Mouse (Mus musculus) lung, adult 18-20 months (tissue): ENCODE measurements around the gene Adprhl1.

ENCODE experiments used
- DNase-seq, 2 experiments: peaks; one replicate each; pipeline ENCODE4 v3.0.0; 2022; ENCODE audit warnings: mixed read lengths in 2 of 2

The Adprhl1 gene

DNA sequence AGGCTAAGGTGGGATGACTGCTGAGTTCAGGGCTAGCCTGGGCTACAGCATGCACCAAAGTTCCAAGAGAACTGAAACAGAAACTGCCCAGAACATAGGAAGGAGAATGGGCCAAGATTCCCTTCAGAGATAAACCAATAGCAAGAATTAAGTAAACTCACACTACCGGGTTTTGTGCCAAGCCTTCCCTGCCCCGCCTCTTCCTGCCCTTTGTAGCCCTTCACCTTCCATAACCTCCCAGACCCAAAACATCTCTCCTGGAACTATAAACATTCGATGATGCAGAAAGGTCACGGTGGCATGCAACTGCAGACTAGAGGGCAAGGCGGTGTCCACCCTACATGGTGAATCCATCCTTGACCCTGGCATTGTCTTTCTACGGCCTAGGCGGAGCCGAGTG, 63.7 kb downstream of the Adprhl1 start:
- peak; percentile 76 to 84 for DNase-seq

DNA sequence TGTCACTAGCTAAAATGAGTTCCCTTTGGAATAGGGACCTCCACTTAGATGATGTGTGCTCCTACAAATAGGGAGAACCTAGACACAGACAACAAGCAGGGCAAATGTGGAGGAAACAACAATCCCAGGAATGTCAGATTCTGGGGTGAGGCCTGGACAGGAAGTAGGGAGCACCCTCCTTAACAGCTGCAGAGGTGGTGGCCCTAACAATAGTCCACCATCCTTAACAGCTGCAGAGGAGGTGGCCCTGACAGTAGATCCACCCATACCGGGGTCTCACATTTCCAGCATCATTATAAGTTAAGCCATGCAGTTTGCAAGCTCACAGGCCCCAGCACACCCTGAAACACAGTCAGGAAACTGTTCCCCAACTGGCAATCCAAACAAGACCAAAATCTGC, 65.1 kb downstream of the Adprhl1 start:
- no peak for DNase-seq

DNA sequence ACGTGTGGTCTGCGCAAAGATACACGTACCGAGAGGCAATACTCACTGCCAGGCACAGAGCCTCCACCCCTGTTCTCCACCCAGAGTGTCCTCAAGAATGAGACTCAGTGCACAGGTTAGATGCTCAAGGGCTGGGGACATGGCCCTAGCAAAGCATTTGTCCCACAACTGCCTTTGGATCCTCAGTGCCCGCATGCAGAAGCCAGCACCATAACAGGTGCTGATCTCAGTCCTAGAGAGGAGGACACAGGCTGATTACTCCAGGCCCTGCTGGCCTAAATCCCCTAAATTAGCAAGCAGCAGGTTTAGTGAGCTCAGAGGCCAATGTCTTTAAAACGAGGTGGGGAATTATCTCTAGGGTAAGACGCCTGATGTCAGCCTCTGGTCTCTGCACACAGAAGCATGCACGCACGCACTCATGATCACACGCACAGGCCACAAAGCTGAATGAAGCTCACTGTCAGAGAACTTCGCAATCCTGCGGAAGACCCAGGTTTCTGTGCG, 65.9 kb downstream of the Adprhl1 start:
- no peak for DNase-seq

DNA sequence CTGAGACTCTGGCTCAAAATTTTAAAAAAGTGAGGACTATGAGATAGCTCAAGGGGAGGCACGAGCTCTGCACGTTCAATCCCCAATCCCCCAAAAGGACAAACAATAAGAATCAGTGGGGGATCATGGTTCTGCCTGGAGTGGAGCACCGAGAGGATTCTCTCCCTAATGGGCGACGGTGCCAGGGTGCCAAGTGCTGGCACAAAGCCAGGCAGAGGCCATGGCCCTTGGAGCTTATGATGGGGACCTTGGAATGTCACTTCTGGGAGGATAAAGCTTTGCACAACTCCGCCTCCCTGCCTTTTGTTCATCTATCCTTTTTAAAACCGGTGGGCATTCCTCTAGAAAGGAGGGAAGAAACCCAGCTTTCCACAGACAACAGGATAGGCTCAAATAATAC, 66.3 kb downstream of the Adprhl1 start:
- no peak for DNase-seq

DNA sequence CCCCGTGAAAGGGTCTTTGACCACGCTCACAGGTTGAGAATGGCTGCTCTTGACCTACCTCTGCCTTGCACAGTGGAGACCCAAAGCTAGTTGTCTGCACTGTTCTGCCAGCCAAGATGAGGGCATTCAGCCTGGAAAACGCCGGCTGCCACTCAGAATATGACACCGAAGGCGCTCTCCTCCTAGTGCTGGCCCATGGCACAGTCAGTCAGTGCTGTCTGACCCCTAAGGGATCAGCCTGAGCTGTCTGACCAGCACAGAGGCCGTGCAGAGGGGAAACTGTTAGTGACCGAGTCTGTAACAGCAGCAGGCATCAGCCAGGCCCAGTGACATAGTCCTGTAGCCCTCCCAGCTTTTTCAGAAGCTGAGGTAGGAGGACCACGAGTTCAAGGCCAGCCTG, 66.7 kb downstream of the Adprhl1 start:
- no peak for DNase-seq

DNA sequence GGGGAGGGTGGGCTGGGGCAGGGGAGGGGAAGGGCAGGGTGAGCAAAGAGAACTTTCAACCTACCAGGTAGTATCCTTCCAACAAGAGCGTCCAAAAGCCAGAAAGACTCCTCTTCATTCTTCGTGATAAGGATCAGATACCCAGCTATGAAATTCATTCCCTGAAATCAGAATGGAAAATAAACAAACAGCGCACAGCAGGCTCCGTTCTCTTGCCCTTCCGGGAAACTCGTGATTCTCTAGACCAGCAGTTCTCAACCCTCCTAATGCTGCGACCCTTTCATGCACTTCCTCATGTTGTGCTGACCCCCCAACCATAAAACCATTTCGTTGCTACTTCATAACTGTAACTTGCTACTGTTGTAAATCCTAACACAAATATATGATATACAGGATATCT, 67.1 kb downstream of the Adprhl1 start:
- DNase-seq, result peak in 1 of 2 experiments; percentile 37

DNA sequence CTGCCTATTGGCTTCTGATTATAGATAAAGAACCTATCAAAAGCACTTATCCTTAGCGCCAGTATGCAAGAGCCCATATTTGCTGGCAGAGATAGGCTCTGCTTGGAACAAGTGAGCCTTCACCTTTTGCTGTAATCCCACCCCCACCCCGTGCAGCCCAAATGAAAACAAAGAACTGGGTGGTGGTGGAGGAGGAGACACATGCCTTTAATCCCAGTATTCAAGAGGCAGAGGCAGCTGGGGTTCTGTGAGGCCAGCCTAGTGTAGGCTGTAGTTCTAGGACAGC, 72.3 kb downstream of the Adprhl1 start:
- DNase-seq, result no peak

DNA sequence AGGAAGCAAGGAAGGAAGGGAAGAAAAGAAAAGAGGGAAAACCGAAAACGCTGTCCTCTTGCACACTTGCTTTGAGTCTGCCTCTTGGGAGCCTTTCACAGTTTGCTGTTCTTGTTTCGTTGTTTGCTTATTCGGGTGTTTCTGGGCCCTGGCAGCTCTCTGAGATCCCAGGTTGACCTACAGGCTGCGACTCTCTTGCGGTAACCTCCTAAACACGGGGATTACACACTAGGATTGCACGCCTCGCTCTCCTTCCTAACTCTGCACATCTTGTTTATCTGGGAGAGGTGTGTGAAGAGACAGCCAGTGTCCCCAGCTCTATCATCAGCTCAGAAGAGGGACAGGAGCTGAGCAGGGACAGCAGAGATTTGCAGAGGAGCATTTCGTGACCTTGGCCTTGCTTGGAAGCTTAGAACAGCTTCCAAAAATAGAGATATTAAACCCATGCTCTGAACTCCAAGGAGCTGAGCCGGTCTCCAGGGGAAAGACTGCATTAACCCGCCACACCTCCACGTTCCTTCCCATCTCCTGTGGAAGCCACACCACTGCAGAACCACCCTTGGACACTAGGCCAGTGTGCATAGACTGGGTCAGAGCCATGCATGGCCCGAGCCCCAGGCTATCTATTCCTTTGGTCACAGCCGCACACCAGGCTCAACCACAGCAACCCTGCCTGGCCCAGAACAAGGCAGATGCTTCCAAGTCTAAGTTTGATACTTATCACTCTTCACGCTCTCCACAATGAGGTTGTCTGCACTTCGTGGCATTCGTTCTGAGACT, 72.9 kb downstream of the Adprhl1 start:
- peak in 1 of 2 experiments; percentile 18 for DNase-seq

DNA sequence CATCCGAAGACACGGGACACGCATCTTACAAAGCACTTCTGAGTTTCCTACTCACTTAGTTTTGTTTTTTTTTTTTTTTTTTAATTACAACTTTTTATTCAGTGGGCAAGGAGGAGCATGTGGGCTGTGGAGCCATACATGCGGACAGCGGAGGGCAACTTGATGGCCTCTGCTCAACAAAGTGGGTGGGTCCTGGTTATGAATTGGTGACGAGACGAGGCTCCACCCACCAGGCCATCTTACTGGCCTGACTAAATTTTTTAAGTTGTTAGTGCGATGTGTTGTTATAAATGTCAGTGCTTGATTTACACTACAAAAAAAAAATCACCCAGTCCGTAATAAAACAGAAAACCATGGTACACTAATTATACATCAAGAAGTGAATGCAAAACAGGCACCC, 73.6 kb downstream of the Adprhl1 start:
- no peak for DNase-seq

DNA sequence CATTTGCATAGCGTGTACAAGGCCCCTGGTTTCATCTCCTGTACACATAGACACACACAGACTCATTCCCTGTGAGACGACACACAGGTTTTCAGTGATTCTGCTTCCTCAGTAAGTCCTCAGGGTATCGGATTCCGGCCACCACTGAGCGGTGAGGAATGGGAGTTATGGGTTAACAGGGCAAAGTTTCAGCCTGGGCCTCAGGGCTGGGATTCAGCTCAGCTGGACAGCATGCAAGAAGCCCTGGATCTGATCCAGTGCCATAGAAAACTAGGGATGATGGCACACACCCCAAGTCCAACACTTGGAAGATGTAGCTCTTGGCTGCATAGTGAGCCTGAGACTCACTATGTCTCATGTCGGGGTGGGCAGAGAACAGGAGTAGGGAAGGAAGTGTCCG, 74.0 kb downstream of the Adprhl1 start:
- no peak for DNase-seq

DNA sequence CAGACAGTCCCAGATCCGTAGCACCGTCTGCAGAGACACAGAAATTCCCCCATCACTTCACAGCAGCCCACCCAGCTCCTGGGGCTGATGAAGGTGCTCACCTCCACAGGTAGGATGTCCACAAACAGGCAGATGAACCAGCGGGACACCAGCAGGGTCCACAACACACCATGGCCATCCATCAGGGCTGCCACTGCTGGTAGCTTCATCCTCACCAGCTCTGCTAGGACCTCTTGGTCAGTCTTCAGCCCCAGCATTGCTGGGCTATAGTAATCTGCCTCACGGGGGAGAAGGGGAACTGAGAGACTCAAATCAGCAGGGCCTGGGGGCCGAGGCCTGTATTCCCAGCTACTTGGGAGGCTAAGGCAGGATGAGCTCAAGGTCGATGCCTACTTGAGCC, 74.5 kb downstream of the Adprhl1 start:
- no peak for DNase-seq

DNA sequence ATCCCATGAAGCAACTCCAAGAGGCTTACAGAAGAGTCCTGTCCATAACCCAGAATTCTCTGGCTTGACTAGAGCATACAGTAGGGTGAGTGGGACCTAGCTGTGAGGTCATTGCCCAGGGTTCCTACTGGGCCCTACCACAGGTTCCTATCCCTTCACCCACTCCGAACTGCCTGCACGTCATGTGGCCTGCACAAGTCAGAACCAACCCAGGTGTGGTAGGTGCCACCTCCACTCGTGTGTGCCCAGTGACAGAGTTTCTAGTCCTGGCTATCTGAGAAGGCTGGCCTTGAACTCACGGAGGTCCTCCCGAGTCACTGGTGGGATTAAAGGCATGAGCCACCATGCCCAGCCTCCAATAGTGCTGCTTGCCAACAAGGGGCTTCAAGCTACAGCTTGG, 75.8 kb downstream of the Adprhl1 start:
- DNase-seq, result no peak

DNA sequence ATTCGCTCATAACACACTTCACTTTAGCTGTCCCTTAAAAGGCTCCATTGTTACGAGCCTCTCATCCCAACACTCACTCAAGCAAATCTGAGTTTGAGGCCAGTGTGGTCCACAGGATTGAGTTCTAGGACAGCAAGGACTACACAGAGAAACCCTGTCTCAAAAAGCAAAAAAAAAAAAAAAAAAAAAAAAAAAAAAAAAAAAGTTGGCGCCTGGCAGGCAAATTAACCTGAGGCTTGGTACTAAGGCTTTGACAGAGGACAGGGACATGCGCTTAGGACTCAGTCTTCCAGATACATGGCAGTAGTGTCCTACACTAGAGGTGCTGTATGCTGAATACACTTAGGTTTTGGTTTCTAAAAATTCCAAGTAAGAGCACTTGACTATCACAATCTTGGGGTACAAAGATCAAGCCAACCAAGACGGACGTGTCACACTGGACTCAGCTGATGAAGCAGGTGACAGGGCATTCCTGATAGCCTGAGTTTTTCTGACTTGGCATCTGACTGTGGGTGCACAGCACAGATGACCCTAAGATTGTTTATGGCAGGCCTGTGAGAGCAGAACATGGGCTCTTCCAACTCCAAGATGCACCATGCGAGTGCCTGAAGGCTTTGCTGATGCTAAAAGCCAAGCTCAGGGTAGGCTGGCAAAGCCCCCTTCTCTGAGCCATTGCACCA, 76.6 kb downstream of the Adprhl1 start:
- DNase-seq, result no peak

DNA sequence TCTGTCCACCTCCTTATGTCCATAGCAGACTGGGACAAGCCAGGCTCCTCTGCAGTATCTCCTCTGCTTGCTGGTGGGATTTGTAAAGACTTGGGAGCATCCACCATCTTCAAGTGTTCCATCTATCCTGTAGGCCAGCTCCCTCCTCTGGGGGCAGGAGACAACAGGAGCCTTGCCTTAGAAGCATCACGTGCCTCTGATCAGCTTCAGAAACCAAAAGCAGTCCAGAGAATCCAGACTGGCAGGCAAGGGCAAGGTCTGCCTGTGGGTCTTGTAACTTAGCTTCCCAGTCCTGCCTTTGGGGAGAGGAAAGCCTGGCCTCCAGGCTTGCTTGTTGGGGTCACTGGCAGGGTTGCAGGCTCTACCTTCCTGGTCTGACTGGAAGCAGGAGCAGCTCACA, 78.3 kb downstream of the Adprhl1 start:
- DNase-seq, result no peak

DNA sequence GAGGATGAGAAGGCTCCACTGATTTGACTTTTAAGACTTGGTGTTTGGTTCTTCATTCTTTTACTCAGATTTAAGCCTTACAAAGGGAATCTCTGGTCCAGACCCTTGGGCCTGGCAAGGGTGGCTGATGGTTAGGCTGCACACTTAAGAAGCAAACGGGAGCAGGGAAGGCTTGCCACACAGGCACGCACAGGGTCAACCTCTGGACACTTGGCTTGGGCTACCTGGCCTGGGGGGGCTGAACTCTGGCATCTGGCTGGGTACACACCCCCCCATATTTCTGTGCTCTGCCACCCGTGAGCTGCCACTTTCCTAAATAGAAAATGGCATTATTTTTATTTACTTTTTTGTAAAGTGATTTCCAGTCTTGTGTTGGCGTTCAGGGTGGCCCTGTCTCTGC, 79.2 kb downstream of the Adprhl1 start:
- no peak for DNase-seq

DNA sequence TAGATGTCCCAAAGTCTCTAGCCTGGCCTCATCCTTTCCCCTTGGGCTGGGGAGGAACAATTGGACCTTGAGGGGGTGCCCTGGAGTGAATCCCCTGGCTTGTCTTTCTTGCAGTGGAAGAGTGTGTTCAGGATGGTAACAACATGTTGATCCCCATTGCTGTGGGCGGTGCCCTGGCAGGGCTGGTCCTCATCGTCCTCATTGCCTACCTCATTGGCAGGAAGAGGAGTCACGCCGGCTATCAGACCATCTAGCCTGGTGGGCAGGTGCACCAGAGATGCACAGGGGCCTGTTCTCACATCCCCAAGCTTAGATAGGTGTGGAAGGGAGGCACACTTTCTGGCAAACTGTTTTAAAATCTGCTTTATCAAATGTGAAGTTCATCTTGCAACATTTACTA, 79.7 kb downstream of the Adprhl1 start:
- DNase-seq, result no peak
